Mouse (Mus musculus) right cerebral cortex, adult 2 months (tissue): ENCODE data around the gene Arid3b.

Experiments
- DNase-seq, 2 experiments: peaks; one replicate each; pipeline ENCODE4 v3.0.0; 2021 to 2022; ENCODE audit warnings: low spot score in 2 of 2

The Arid3b gene

GRCm38 (mm10) chr9:57748137-57748536 lies 88.5 kb downstream of the Arid3b start:
- no peak for DNase-seq

DNA sequence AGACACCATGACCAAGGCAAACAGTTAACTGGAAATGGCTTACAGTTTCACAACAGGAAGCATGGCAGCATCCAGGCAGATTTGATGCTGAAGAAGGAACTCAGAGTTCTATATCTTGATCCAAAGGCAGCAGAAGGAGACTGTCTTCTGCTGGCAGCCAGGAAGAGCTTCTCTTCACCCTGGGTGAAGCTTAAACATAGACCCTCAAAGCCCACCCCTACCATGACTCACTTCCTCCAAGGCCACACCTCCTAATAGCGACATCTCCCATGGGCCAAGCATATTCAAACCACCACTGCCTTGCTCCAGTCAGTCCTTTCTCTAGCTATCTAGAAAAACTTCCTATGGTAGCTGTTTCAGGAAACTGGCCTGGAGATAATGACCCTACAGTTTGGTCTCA lies 89.5 kb downstream of the Arid3b start:
- no peak for DNase-seq

DNA sequence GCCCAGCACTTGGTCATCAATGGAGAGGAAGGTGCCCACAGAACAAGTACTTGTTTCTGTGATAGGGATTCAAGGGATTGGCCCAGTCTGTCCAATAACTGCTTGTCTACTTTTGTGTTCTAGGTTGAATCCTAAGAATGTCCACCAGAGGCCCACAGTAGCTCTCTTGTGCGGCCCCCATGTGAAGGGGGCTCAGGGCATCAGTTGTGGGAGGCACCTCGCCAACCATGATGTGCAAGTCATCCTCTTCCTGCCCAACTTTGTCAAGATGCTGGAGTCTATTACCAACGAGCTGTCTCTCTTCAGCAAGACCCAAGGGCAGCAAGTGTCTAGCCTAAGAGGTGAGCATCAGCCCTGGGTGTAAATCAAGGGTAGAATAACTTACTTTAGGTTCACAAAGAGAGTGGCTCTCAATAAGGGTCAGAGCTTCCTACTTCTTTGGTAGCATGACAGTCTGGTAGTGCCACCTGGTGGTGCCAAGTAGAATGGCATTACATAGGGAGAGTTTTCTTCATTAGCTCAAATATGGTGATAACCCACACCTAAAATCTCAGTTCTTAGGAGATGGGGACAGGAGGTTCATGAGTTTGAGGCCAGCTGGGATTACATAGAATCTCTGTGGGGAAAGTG lies 92.0 kb downstream of the Arid3b start:
- peak in 1 of 2 experiments; percentile 72 for DNase-seq
